Mouse (Mus musculus) hindbrain, embryonic 11.5 days (tissue): Measurements from ENCODE around the gene Ccdc12. TPM values are rescaled to one million over a fixed set of nuclear protein-coding genes. Genes with fewer than 3 reads are reported as not detected.
A peak's percentile ranks its signal among the peaks of the same experiment; 100 is the strongest.

Experiments
- ATAC-seq: fragments of 200-750 bp; cut with Nextera tagmentation; 2 replicates; pipeline ENCODE4 v1.8.0; 2017; ENCODE audit warnings: mild to moderate bottlenecking, moderate TSS enrichment, moderate library complexity; ENCODE audit not compliant: low FRiP score
- DNase-seq: peaks from one replicate; pipeline ENCODE4 v3.0.0-alpha.2; 2015; ENCODE audit warnings: low spot score
- H3K27ac ChIP-seq: fragments of 300-500 bp; sonication (generic); 2 replicates; pipeline ENCODE4 v1.5.1; 2014; ENCODE audit warnings: mild to moderate bottlenecking, low read depth, low read length
- H3K27me3 ChIP-seq: fragments of 300-500 bp; sonication (generic); 2 replicates; pipeline ENCODE4 v1.6.1; 2014; ENCODE audit warnings: mild to moderate bottlenecking, low read length, moderate library complexity, mixed read lengths; ENCODE audit not compliant: control insufficient read depth, insufficient read depth
- H3K36me3 ChIP-seq: fragments of 300-500 bp; sonication (generic); 2 replicates; pipeline ENCODE4 v1.6.1; 2014; ENCODE audit warnings: mild to moderate bottlenecking, low read length, moderate library complexity, mixed read lengths; ENCODE audit not compliant: control insufficient read depth, insufficient read depth
- H3K4me1 ChIP-seq: fragments of 300-500 bp; sonication (generic); replicated peaks from 2 replicates; pipeline ENCODE4 v1.6.1; 2014; ENCODE audit warnings: low read length, mixed read lengths; ENCODE audit not compliant: control insufficient read depth, insufficient read depth
- H3K4me2 ChIP-seq: fragments of 300-500 bp; sonication (generic); replicated peaks from 2 replicates; pipeline ENCODE4 v1.6.1; 2014; ENCODE audit warnings: mild to moderate bottlenecking, low read depth, low read length
- H3K4me3 ChIP-seq: fragments of 300-500 bp; sonication (generic); 2 replicates; pipeline ENCODE4 v1.5.1; 2014; ENCODE audit warnings: low read depth, low read length
- H3K9ac ChIP-seq: fragments of 300-500 bp; sonication (generic); 2 replicates; pipeline ENCODE4 v1.6.1; 2014; ENCODE audit warnings: low read depth, low read length
- H3K9me3 ChIP-seq: fragments of 300-500 bp; sonication (generic); 2 replicates; pipeline ENCODE4 v1.6.1; 2016; ENCODE audit warnings: low read length; ENCODE audit not compliant: control insufficient read depth
- WGBS: fragments of 180-500 bp; shearing (Covaris S2); extraction: QIAGEN DNeasy Blood & Tissue Kit; methylation state at CpG from one replicate; pipeline ENCODE4 v1.1.7; 2014; 5-methylcytosine and 5-hydroxymethylcytosine counted together
- polyA plus RNA-seq: library from polyadenylated mRNA; unstranded; fragments of >200 nt; fragmentation: Nextera tagmentation; extraction: Ambion mirVana; gene quantifications from 2 replicates; pipeline ENCODE4 v1.2.1, GENCODE M21; 2014

The Ccdc12 gene
- polyA plus RNA-seq, 1 experiment from 2014 or later, result 145 TPM

DNA sequence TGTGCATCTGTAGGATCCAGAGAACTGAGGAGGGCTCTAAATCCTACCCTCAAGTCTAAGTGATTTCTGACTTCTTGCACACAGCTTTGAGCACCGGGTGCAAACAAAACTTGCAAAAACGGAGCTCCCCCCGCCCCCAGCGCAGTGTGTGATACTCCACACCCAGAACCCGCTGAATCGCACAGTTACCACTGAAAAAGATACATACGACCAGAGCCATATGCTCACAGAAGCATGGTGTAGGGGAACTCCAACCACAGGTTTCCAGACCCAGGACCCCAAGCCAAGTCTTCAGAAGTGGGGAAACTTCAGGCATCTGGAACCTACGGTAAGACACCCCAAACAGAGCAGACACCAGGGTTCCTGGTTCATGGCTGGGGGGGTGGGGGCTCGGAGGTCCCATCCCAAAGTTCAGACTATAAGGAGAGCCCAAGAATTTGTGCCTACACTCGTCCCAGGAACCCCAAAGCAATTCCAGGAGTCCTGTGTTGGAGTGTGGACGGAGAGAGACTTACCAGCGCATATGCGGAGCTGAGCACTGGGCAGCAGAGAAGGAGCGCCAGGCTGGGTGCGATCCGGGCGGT, 85.5 kb downstream of the Ccdc12 start, which contains the start of gene Myl3:
Gene Myl3, plus strand, starts transcription at position 151 of the 584 bp plus-strand sequence.
- no peaks in the 10 kb centered on the region; the same call in 1 of the 2 replicates for H3K4me1 ChIP-seq
- H3K4me2 ChIP-seq, result peak within 1 kb of the TSS; percentile 75
- H3K4me3 ChIP-seq, result peak within 1 kb of the TSS; percentile 45
- ATAC-seq, result peak; percentile 1; the same call in 1 of the 2 replicates
- H3K9ac ChIP-seq, result peak within 1 kb of the TSS; percentile 66
- H3K27ac ChIP-seq, result peak within 1 kb of the TSS; percentile 67
- no peaks in the 10 kb centered on the region for H3K36me3 ChIP-seq
- no peak for DNase-seq
- 0 out of 2 replicates have a peak, but pooled peaks cover 7% of the 10 kb centered on the region for H3K27me3 ChIP-seq
- no peaks in the 10 kb centered on the region for H3K9me3 ChIP-seq
- WGBS, result 2% methylated on average over 17 of the region's 17 CpGs

DNA sequence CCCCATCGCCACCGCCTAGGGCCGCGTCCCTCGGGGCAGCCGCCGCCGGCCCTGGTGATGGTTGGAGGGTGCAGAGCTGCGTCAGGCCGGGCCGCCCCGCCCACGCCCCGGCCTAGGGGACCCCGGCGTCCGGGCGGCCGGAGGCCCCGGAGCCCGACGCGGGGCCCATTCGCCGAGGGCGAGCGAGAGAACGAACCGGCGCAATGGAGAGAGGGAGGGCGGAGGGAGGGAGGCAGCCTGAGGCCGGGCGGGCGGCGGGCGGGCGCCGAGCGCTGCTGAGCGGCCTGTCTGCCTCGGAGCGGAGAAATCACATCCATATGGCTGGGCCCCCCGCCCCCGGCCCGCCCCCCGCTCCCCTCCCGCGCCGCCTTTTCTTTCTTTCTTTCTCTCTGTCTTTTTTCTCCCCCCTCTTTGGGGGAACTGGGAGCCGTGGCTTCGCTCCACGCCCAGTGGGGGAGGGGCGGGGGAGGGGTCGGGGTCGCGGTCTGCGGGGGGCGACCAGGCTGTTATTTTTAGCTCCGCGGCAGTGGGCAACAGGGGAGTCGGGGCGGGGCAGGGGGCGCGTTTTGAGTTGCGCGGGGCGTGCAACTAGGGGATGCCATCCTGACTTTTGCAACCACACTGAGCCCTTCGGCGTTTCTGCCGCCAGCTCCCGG, 86.1 kb downstream of the Ccdc12 start:
- Histone ChIP-seq H3K27ac (peak overlapping the region; percentile 67), H3K4me3 (peak overlapping the region; percentile 45), H3K4me2 (peak overlapping the region; percentile 75), H3K9ac (peak overlapping the region; percentile 66), H3K27me3 (0 out of 2 replicates have a peak, but pooled peaks cover 7% of the 10 kb centered on the region), H3K9me3 (no peaks in the 10 kb centered on the region), H3K36me3 (no peaks in the 10 kb centered on the region), H3K4me1 (no peaks in the 10 kb centered on the region; the same call in 1 of the 2 replicates)
- ATAC-seq, result peak; percentile 77
- WGBS, result 1% methylated on average over 35 of the region's 71 CpGs
- DNase-seq, result peak; percentile 68

DNA sequence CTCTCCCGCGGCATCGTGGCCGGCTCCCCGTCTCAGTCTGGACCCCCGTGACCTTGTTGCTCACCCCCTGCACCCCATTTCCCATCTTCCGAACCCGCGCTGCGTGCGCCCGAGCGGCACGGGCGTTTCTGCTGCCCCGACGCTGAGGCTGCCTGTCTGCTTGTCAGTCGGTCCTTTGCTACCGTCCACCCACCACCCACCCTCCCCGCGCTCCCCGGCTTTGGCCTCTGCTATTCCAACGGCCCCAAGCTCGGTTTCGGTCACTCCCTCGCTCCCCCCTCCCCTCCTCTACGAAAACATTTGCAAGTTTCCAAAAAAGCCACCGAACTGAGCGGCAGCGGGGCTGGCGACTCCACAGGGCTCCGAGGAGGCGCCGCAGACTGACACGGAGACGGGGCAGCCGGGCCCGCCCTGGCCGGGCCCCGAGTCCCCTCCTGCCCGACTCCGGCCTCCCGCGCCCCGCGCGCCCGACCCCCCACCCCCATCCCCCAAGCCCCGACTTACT, 86.7 kb downstream of the Ccdc12 start:
- ATAC-seq, result peak; percentile 36; the same call in 1 of the 2 replicates
- peak overlapping the region; percentile 45 for H3K4me3 ChIP-seq
- DNase-seq, result peak; percentile 71
- H3K27ac ChIP-seq, result peak overlapping the region; percentile 67
- 0 out of 2 replicates have a peak, but pooled peaks cover 7% of the 10 kb centered on the region for H3K27me3 ChIP-seq
- no peaks in the 10 kb centered on the region; the same call in 1 of the 2 replicates for H3K4me1 ChIP-seq
- H3K9ac ChIP-seq, result peak overlapping the region; percentile 66
- H3K4me2 ChIP-seq, result peak overlapping the region; percentile 75
- H3K9me3 ChIP-seq, result no peaks in the 10 kb centered on the region
- H3K36me3 ChIP-seq, result no peaks in the 10 kb centered on the region
- WGBS, result 1% methylated on average over 41 of the region's 49 CpGs

DNA sequence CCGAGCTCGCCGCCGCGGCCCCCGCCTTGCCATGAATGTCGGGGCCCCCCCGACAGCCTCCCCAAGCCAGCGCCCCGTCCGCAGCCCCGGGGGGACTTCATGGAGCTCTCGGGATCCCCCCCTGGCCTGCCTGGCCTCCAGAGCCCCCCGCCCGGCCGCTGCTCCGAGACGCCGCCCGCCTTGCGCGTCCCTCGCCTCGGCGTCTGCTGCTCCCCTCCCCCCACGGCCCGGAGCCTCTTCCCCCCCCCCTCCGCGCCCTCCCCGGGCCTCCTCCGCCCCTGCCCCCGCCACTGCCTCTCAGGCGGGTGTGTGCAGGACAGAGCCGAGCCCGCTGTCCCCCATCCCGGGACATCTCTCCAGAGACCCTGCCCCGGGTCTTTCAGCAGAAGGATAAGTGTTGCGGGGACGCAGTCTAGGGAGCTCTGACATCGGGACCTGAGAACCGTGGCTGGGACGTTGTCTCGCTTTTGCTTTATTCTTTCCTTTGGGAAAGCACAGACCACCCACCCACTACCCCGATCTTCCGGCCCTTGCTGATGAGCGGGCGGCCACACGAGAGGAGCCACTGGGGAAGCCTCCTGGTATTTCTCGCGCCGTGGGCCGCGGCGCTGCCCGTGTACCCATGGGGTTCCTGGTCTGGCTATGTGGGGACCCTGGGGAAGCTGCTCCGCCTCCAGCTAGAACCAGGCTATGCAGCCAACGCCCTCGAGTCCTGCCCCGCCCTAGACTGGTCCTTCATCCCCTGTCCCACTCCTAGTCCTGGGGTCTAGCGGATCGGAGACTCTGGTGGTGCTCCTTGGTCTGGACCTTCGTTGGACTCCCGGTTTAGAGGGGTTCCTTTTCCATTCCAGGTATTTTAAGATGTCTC, 87.4 kb downstream of the Ccdc12 start:
- 2% methylated on average over 30 of the region's 63 CpGs for whole genome bisulfite sequencing
- H3K4me3 ChIP-seq, result peak overlapping the region; percentile 45
- 0 out of 2 replicates have a peak, but pooled peaks cover 7% of the 10 kb centered on the region for H3K27me3 ChIP-seq
- H3K36me3 ChIP-seq, result no peaks in the 10 kb centered on the region
- DNase-seq (peak; percentile 67), ATAC-seq (peak; percentile 69)
- H3K9ac ChIP-seq, result peak overlapping the region; percentile 66
- no peaks in the 10 kb centered on the region for H3K9me3 ChIP-seq
- H3K27ac ChIP-seq, result peak overlapping the region; percentile 67
- peak overlapping the region; percentile 75 for H3K4me2 ChIP-seq
- no peaks in the 10 kb centered on the region; the same call in 1 of the 2 replicates for H3K4me1 ChIP-seq

DNA sequence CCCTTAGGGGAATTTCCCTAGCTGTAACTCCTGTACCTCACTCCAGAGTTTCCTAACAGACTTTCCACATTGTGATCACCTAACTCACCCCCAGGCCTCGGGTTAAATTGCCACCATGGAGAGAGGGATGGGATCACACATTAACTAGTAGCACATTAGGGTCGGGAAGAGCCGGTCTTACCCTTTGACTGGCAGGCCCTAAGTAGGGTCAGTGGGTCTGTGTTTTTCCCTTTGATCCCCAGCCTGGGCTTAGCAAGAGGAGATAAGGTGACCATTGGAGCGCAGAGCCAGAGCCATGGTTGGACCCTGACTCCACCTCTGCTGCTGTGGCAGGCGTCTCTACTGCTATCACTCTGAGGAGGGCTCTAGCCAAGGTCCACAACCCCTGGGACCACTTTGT, 89.4 kb downstream of the Ccdc12 start:
- Histone ChIP-seq H3K4me1 (no peaks in the 10 kb centered on the region; the same call in 1 of the 2 replicates), H3K4me3 (no peak overlapping the region), H3K27ac (no peak overlapping the region), H3K36me3 (no peaks in the 10 kb centered on the region), H3K9me3 (no peaks in the 10 kb centered on the region), H3K4me2 (no peak overlapping the region), H3K27me3 (0 out of 2 replicates have a peak, but pooled peaks cover 7% of the 10 kb centered on the region), H3K9ac (no peak overlapping the region)
- no peak for ATAC-seq
- no peak for DNase-seq
- 13% methylated on average over 5 of the region's 5 CpGs for WGBS

DNA sequence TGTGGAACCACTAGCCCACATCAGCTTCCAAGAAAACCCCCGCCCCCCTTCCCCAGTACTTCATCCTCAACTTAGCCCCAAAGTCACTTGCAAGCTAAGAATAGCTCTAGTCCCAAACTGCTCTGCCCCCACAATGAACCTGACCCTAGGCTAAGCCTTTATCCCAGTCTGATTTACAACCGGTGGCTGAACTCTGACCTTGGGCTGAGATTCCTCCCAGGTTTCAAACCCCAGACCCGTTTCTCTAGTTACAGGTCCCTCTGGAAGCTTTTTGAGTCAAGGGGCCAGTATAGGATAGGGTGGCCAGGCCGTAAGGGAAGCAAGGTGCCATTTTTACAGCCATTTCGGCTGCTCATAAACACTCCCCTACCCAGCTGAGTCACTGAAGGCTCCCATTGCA, 89.9 kb downstream of the Ccdc12 start:
- no peak overlapping the region for H3K9ac ChIP-seq
- H3K4me3 ChIP-seq, result no peak overlapping the region
- no peaks in the 10 kb centered on the region for H3K36me3 ChIP-seq
- ATAC-seq (no peak), DNase-seq (no peak)
- no peak overlapping the region for H3K27ac ChIP-seq
- 37% methylated on average over 5 of the region's 5 CpGs for WGBS
- H3K9me3 ChIP-seq, result no peaks in the 10 kb centered on the region
- H3K4me2 ChIP-seq, result no peak overlapping the region
- 0 out of 2 replicates have a peak, but pooled peaks cover 7% of the 10 kb centered on the region for H3K27me3 ChIP-seq
- H3K4me1 ChIP-seq, result no peaks in the 10 kb centered on the region; the same call in 1 of the 2 replicates

DNA sequence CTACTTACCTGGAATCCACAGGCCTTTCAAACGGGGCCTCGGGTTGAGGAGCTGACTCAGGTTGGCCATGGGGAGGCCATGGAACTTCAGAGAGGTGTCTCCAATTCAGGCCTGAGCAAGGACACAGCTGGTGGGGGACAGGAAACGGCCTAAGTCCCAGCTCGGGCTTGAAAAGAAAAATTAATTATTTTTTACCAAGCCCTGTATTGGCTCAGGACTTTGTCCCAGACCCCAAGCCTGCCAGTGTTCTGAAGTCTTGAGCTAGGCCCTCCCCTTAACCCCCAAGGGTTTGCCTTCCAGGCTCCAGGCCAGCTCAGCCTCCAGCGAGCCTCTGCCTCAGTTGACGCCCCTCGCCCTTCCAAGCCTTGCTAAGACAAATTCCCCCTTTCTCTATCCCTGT, 90.7 kb downstream of the Ccdc12 start, which contains the start of gene Pth1r:
Gene Pth1r, minus strand, starts transcription at position 185 of the 400 bp plus-strand sequence.
- Histone ChIP-seq H3K4me3 (no peak within 1 kb of the TSS), H3K27ac (no peak within 1 kb of the TSS), H3K9ac (no peak within 1 kb of the TSS), H3K4me2 (no peak within 1 kb of the TSS), H3K36me3 (no peaks in the 10 kb centered on the region), H3K9me3 (no peaks in the 10 kb centered on the region), H3K27me3 (0 out of 2 replicates have a peak, but pooled peaks cover 7% of the 10 kb centered on the region), H3K4me1 (no peaks in the 10 kb centered on the region)
- no peak for DNase-seq
- ATAC-seq, result no peak
- 63% methylated on average over 7 of the region's 7 CpGs for WGBS

DNA sequence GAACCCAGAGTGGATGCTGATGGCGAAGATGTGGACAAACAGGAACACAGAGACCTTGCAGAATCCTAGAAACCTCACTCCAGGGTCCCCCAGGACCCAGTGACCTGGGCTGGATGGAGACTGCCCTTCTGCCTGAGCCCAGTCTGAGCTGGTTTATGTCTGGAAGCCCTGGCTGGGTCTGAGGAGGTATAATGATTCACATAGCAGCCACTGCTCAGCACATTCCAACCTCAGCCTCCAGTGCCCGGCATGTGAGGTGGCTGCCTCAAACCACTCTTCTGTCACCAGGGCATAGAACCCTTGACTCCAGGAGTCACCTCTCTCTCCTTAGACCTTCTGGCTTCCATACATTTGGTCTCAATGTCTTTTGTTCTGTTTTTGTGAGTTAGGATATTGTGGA, 92.1 kb downstream of the Ccdc12 start:
- no peak overlapping the region for H3K9ac ChIP-seq
- 59% methylated on average over 2 of the region's 2 CpGs for WGBS
- no peaks in the 10 kb centered on the region for H3K9me3 ChIP-seq
- H3K4me3 ChIP-seq, result no peak overlapping the region
- DNase-seq (no peak), ATAC-seq (no peak)
- H3K27me3 ChIP-seq, result 0 out of 2 replicates have a peak, but pooled peaks cover 7% of the 10 kb centered on the region
- no peak overlapping the region for H3K27ac ChIP-seq
- H3K36me3 ChIP-seq, result no peaks in the 10 kb centered on the region
- no peaks in the 10 kb centered on the region for H3K4me1 ChIP-seq
- H3K4me2 ChIP-seq, result no peak overlapping the region
